Mouse (Mus musculus): ENCODE results near the gene Fnbp4.

The Fnbp4 gene

GRCm38 (mm10) chr2:90745053-90745678 is at the start of gene Fnbp4:
Gene Fnbp4 (plus strand): TSS chr2:90745370.
- in situ Hi-C loops (cut with MboI; ENCODE audit: unreplicated experiment in 2 of 2) = no loop called here

DNA sequence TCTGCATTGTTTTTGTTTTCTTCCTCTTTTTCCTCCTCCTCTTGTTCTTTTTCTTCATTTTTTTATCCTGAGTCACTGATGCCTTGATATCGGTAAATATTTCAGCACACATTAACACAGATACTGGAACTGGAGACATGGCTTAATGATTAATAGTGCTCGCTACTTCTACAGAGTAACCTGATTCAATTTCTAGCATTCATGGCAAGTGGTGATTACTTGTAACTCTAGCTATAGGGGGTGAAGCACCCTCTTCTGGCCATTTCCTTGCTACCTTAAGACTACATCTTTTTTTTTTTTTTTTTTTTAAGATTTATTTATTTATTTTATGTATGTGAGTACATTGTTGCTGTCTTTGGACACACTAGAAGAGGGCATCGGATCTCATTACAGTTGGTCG is 44.2 kb upstream of the Fnbp4 start:
- in situ Hi-C loops (cut with MboI; ENCODE audit: unreplicated experiment in 2 of 2) = loop anchor here in 1 of 2 experiments (10.0 kb wide), 1 partner anchor 226 kb away; no protein-coding TSS in a partner anchor

GRCm38 (mm10) chr2:90708548-90708947 is 36.6 kb upstream of the Fnbp4 start:
- in situ Hi-C loops (cut with MboI; ENCODE audit: unreplicated experiment in 2 of 2) = loop anchor here in 1 of 2 experiments (10.0 kb wide), 1 partner anchor 234 kb away; no protein-coding TSS in a partner anchor

DNA sequence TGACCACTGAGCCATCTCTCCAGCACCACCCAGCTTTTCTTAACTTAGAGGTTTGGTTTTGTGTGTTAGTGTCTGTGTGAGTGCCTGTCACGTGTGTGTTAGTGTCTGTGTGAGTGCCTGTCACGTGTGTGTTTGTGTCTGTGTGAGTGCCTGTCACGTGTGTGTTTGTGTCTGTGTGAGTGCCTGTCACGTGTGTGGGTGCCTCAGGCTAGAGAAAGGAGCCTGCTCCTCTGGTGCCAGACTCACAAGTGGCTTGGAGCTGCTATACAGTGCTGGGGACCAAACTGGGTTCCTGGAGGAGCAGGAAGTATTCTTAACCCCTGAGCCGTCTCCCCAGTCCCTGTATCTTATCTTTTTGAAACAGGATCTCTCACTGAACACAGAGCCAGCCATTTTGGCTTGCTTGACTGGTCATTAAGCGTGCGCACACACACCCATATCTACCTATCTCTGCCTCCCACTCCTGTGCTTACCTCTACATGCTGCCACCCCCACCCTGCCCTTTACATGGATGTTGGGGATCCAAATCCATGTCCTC is 29.5 kb upstream of the Fnbp4 start:
- in situ Hi-C loops (cut with MboI; ENCODE audit: unreplicated experiment in 2 of 2) = no loop called here

- in situ Hi-C loops (cut with MboI; ENCODE audit: unreplicated experiment in 2 of 2) = no loop called here
These were observed 27.8 kb upstream of the Fnbp4 start for GRCm38 (mm10) chr2:90717366-90717765.

DNA sequence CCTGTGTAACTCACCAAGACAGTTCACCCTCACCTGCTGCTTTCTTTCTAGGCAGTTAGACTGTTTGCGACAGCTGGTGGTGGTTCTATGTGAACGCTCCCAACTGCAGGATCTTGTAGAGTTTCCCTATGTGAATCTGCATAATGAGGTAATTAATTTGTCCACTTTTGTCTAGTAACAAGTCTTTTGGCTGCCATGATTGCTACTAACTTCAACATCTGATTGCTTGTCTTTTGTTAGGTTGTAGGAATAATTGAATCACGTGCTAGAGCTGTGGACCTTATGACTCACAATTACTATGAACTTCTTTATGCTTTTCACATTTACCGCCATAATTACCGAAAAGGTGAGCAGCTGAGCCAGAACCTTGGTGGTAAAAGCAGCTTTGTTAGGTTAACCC is 27.2 kb upstream of the Fnbp4 start:
- in situ Hi-C loops (cut with MboI; ENCODE audit: unreplicated experiment in 2 of 2) = no loop called here

- in situ Hi-C loops (cut with MboI; ENCODE audit: unreplicated experiment in 2 of 2) = no loop called here
These were observed 18.4 kb upstream of the Fnbp4 start for GRCm38 (mm10) chr2:90726818-90727217.

- in situ Hi-C loops (cut with MboI; ENCODE audit: unreplicated experiment in 2 of 2) = no loop called here
These were observed 9.8 kb upstream of the Fnbp4 start for GRCm38 (mm10) chr2:90735326-90735725.

DNA sequence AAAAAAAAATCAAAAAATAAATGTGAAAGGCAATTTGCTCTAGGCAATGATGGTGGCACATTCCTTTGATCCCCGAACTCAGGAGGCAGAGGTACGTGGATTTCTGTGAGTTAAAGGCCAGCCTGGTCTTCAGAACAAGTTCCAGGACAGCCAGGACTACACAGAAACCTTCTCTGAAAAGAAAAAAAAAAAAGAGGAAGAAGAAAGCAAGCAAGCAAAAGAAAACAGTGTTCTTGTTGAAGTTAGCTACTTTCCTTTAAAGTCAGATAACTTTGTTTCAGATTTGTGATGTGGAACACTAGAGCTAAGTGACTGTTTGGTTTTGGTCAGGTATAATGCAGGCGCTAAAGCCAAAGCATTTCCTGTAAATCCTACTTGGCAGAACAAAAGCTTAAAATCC is 6.4 kb upstream of the Fnbp4 start:
- in situ Hi-C loops (cut with MboI; ENCODE audit: unreplicated experiment in 2 of 2) = no loop called here

DNA sequence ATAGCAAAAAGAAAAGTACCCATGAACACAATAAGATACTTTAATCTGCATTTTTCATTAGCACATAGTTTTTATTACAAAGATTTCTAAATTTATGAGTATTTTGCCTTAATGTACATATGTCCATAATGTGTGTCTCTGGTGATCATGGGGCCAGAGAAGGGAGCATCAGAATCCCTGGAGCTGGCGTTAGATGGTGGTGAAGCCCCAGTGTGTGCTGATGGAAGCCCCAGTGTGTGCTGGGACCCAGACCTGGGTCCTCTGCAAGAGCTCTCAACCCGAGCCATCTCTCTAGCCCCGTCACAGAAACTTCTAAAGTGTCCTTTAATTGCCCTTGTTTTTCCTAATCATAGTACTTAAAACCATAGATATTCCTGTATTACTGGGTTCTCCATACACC is 5.8 kb upstream of the Fnbp4 start:
- in situ Hi-C loops (cut with MboI; ENCODE audit: unreplicated experiment in 2 of 2) = no loop called here

GRCm38 (mm10) chr2:90739921-90740320 is 5.2 kb upstream of the Fnbp4 start:
- in situ Hi-C loops (cut with MboI; ENCODE audit: unreplicated experiment in 2 of 2) = no loop called here

- in situ Hi-C loops (cut with MboI; ENCODE audit: unreplicated experiment in 2 of 2) = no loop called here
These were observed 701 bp upstream of the Fnbp4 start for GRCm38 (mm10) chr2:90744285-90745052.

GRCm38 (mm10) chr2:90745740-90746537 is 769 bp downstream of the Fnbp4 start:
- in situ Hi-C loops (cut with MboI; ENCODE audit: unreplicated experiment in 2 of 2) = no loop called here

- in situ Hi-C loops (cut with MboI; ENCODE audit: unreplicated experiment in 2 of 2) = no loop called here
These were observed 1.3 kb downstream of the Fnbp4 start for GRCm38 (mm10) chr2:90746538-90746865.

DNA sequence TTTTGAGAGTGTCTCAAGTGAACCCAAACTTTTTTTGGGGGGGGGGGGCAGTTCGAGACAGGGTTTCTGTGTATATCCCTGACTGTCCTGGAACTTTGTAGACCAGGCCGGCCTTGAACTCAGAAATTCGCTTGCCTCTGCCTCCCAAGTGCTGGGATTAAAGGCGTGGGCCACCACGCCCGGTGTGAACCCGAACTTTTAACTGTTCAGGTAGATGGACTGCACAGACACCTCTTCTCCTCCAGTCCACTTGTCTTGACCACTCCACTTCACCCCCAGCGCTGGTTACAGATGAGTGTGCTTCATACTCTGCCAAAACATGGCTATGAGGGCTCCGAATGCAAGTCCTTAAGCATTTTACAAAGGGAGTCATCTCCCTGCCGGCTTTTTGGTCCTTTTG is 2.0 kb downstream of the Fnbp4 start:
- in situ Hi-C loops (cut with MboI; ENCODE audit: unreplicated experiment in 2 of 2) = no loop called here

GRCm38 (mm10) chr2:90749676-90750459 is 4.7 kb downstream of the Fnbp4 start:
- in situ Hi-C loops (cut with MboI; ENCODE audit: unreplicated experiment in 2 of 2) = loop anchor here in 1 of 2 experiments (10.0 kb wide), 1 partner anchor 275 kb away; no protein-coding TSS in a partner anchor

DNA sequence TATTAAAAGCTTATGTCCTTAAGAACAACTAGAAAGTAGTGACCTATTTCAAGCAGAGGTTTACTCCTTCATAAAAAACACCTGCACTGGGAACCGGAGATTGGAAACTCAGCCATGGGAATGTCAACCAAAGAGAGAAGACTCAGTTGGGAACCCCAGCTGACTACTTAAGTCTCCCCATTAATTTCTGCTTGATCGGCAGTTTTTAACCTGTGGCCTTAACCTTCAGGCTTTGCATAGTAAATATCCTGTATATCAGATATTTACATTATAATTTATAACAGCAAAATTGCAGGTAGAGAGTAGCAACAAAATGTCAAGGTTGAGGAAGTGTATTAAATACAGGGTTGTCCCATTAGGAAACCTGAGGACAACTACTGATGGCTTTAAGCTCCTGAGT is 8.4 kb downstream of the Fnbp4 start:
- in situ Hi-C loops (cut with MboI; ENCODE audit: unreplicated experiment in 2 of 2) = loop anchor here in 1 of 2 experiments (10.0 kb wide), 1 partner anchor 279 kb away; no protein-coding TSS in a partner anchor

DNA sequence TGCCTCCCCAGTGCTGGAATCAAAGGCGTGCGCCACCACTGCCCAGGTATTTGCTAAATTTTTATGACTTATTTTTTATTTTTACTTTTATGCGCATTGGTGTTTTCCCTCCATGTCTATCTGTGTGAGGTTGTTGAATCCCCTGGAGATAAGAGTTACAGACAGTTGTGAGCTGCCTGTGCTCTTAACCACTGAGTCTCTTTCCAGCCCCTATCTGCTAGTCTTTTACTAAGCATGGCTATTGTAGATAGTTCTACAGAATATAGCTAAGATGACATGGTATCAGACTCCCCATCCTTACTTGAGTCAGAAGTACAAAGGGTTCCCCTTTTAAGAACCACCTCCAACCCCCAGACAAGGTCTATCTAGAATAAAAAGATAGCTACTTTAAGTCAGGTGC is 9.0 kb downstream of the Fnbp4 start:
- in situ Hi-C loops (cut with MboI; ENCODE audit: unreplicated experiment in 2 of 2) = loop anchor here in 1 of 2 experiments (10.0 kb wide), 1 partner anchor 279 kb away; no protein-coding TSS in a partner anchor

DNA sequence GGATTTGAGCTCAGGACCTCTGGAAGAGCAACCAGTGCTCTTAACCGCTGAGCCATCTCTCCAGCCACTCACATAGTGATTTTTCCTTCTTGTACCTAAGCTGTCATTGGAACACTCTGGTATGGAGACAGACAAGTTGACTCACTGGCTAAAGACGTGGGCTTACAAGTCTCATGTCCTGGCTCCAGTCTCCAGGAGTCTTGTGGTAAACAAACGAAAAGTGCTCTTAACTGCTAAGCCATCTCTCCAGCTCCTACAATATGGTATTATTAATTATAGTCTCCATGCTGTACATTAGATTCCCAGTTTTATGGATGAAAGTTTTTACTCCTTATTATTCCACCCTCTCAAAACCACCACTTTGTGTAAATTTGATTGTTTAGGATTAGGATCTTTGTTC is 20.0 kb downstream of the Fnbp4 start:
- in situ Hi-C loops (cut with MboI; ENCODE audit: unreplicated experiment in 2 of 2) = loop anchor here in 1 of 2 experiments (10.0 kb wide), 1 partner anchor 400 kb away; no protein-coding TSS in a partner anchor

- in situ Hi-C loops (cut with MboI; ENCODE audit: unreplicated experiment in 2 of 2) = no loop called here
These were observed 36.2 kb downstream of the Fnbp4 start for GRCm38 (mm10) chr2:90781323-90781722.

Data from v-Abl transformed pro-B cells (cell line).